Mouse (Mus musculus): ENCODE data around the gene Plxna4.

DNA sequence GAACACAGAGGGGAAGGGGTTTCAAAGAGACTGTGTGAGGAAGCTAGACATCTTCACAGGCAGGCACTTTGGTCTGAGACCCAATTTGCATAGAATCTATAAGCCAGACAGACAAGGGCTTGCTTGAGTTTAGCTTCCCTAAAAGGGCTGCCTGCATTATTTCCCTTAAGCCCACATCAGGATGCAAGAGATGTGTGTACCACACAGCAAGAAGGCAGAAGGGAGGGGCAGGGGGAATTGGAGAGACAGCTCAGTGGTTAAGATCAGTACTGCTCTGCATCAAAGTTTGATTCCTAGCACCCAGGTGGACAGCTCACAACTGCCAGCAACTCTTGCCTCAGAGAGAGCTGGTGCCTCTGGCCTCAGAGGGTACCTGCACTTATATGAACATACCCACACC, 256.7 kb downstream of the Plxna4 start:
- TF ChIP-seq POLR2A (IDR thresholded peaks at IDR 0.05; ENCODE audit: low read depth, low read length) (no peak), CTCF (IDR thresholded peaks at IDR 0.05; ENCODE audit: extremely low read depth, insufficient read length, insufficient replicate concordance, low read depth, low read length) (no peak)
